Mouse (Mus musculus) CH12.LX (cell line): Measurements from ENCODE around the gene Sergef. TPM values are rescaled to one million over a fixed set of nuclear protein-coding genes. Genes with fewer than 3 reads are reported as not detected.

Experiments used
- DNase-seq: peaks from one replicate; pipeline ENCODE4 v3.0.0-alpha.2; 2013; ENCODE audit errors: extremely low read depth
- H3K27ac ChIP-seq: 2 replicates; pipeline ENCODE4 v1.5.1; 2012; ENCODE audit warnings: low read depth, mild to moderate bottlenecking, control low read depth, moderate library complexity; ENCODE audit not compliant: insufficient read depth
- H3K27me3 ChIP-seq: replicated peaks from 2 replicates; pipeline ENCODE3; 2012; ENCODE audit warnings: inconsistent platforms
- H3K36me3 ChIP-seq, 2 experiments: replicated peaks in 1 of 2; 2 replicates each; pipeline versions ENCODE3 to v1.6.1; 2012; ENCODE audit warnings: inconsistent platforms in 1 of 2, low read length in 1 of 2, mild to moderate bottlenecking in 1 of 2, mixed read lengths in 1 of 2, moderate library complexity in 1 of 2; ENCODE audit not compliant: control insufficient read depth in 1 of 2, insufficient read depth in 1 of 2
- H3K4me1 ChIP-seq, 2 experiments: 2 replicates each; pipeline ENCODE4 v1.6.1; 2012; ENCODE audit warnings: inconsistent platforms in 1 of 2, moderate library complexity in 1 of 2; ENCODE audit not compliant: insufficient read depth in 2 of 2, control insufficient read depth in 1 of 2
- H3K4me2 ChIP-seq: 2 replicates; pipeline ENCODE4 v1.6.1; 2012; ENCODE audit warnings: low read depth, mild to moderate bottlenecking, control low read depth; ENCODE audit not compliant: poor library complexity, insufficient read depth, severe bottlenecking
- H3K4me3 ChIP-seq, 3 experiments: fragments of 150-350 bp in 1 of 3; sonication (generic) in 1 of 3; replicated peaks in 1 of 3; 2 replicates each; pipeline versions ENCODE3 to v1.5.1; 2011 to 2012; ENCODE audit warnings: low read depth in 2 of 3, low read length in 2 of 3, mild to moderate bottlenecking in 2 of 3, moderate library complexity in 2 of 3, control low read depth in 1 of 3, improper control_type of control experiment in 1 of 3, inconsistent platforms in 1 of 3, mixed read lengths in 1 of 3; ENCODE audit not compliant: poor library complexity in 1 of 3
- H3K79me2 ChIP-seq: replicated peaks from 2 replicates; pipeline ENCODE4 v1.6.1; 2012; ENCODE audit warnings: mild to moderate bottlenecking, moderate library complexity; ENCODE audit not compliant: control insufficient read depth, poor library complexity, insufficient read depth, severe bottlenecking; ENCODE audit errors: extremely low read depth
- H3K9ac ChIP-seq: 2 replicates; pipeline ENCODE4 v1.6.1; 2012; ENCODE audit warnings: low read depth, mild to moderate bottlenecking, control low read depth, moderate library complexity; ENCODE audit not compliant: insufficient read depth
- H3K9me3 ChIP-seq: replicated peaks from 2 replicates; pipeline ENCODE3; 2012; ENCODE audit warnings: low read length, inconsistent platforms, mixed read lengths
- BHLHE40 ChIP-seq: IDR thresholded peaks from 2 replicates; pipeline ENCODE4 v1.6.1; 2011; ENCODE audit warnings: mild to moderate bottlenecking, low read depth, low read length, improper control_type of control experiment
- CHD1 ChIP-seq: IDR thresholded peaks from 2 replicates; pipeline ENCODE4 v1.6.1; 2012; ENCODE audit warnings: low read depth, low read length, improper control_type of control experiment, inconsistent platforms
- CHD2 ChIP-seq: IDR thresholded peaks from 2 replicates; pipeline ENCODE4 v1.6.1; 2011; ENCODE audit warnings: low read length, improper control_type of control experiment
- CTCF ChIP-seq, 2 experiments: IDR thresholded peaks in 1 of 2; conservative IDR thresholded peaks in 1 of 2; 2 replicates each; pipeline ENCODE4 v1.5.1; 2011 to 2012; ENCODE audit warnings: low read depth in 2 of 2, low read length in 2 of 2, improper control_type of control experiment in 1 of 2, inconsistent platforms in 1 of 2, mild to moderate bottlenecking in 1 of 2, moderate library complexity in 1 of 2
- E2F4 ChIP-seq: IDR thresholded peaks from 2 replicates; pipeline ENCODE4 v1.6.1; 2011; ENCODE audit warnings: low read depth, low read length, improper control_type of control experiment; ENCODE audit not compliant: insufficient replicate concordance
- ELF1 ChIP-seq: IDR thresholded peaks from 2 replicates; pipeline ENCODE4 v1.6.1; 2014; ENCODE audit warnings: low read depth, mild to moderate bottlenecking, inconsistent platforms, low read length, improper control_type of control experiment
- EP300 ChIP-seq: IDR thresholded peaks from 2 replicates; pipeline ENCODE4 v1.6.1; 2011; ENCODE audit warnings: low read length, improper control_type of control experiment
- HCFC1 ChIP-seq: IDR thresholded peaks from 2 replicates; pipeline ENCODE4 v1.6.1; 2012; ENCODE audit warnings: low read depth, mild to moderate bottlenecking, inconsistent platforms, low read length, improper control_type of control experiment
- IRF4 ChIP-seq: IDR thresholded peaks from 2 replicates; pipeline ENCODE4 v1.6.1; 2014; ENCODE audit warnings: low read depth, mild to moderate bottlenecking, inconsistent platforms, low read length, improper control_type of control experiment
- JUN ChIP-seq: IDR thresholded peaks from 2 replicates; pipeline ENCODE4 v1.6.1; 2011; ENCODE audit warnings: low read depth, mild to moderate bottlenecking, low read length, improper control_type of control experiment, moderate library complexity; ENCODE audit not compliant: insufficient read depth
- KAT2A ChIP-seq: IDR thresholded peaks from 2 replicates; pipeline ENCODE4 v1.6.1; 2012; ENCODE audit warnings: low read length, improper control_type of control experiment, inconsistent platforms; ENCODE audit not compliant: insufficient replicate concordance
- MAFK ChIP-seq: IDR thresholded peaks from 2 replicates; pipeline ENCODE4 v1.6.1; 2011; ENCODE audit warnings: low read length, improper control_type of control experiment; ENCODE audit not compliant: insufficient replicate concordance
- MXI1 ChIP-seq: IDR thresholded peaks from 2 replicates; pipeline ENCODE4 v1.6.1; 2011; ENCODE audit warnings: mild to moderate bottlenecking, low read depth, low read length, improper control_type of control experiment
- MYC ChIP-seq: IDR thresholded peaks from 2 replicates; pipeline ENCODE4 v1.6.1; 2011; ENCODE audit warnings: low read depth, mild to moderate bottlenecking, improper control_type of control experiment, low read length
- NELFE ChIP-seq: IDR thresholded peaks from 2 replicates; pipeline ENCODE4 v1.6.1; 2011; ENCODE audit warnings: low read depth, low read length, improper control_type of control experiment
- PAX5 ChIP-seq: IDR thresholded peaks from 2 replicates; pipeline ENCODE4 v1.6.1; 2012; ENCODE audit warnings: low read length, inconsistent platforms, mixed read lengths
- RAD21 ChIP-seq: IDR thresholded peaks from 2 replicates; pipeline ENCODE4 v1.6.1; 2011; ENCODE audit warnings: low read depth, mild to moderate bottlenecking, low read length, improper control_type of control experiment, moderate library complexity
- TBP ChIP-seq: conservative IDR thresholded peaks from 2 replicates; pipeline ENCODE4 v1.6.1; 2011; ENCODE audit warnings: low read depth, low read length, improper control_type of control experiment
- USF2 ChIP-seq: conservative IDR thresholded peaks from 2 replicates; pipeline ENCODE4 v1.6.1; 2011; ENCODE audit warnings: low read depth, low read length, improper control_type of control experiment
- ZKSCAN1 ChIP-seq: IDR thresholded peaks from 2 replicates; pipeline ENCODE4 v1.6.1; 2012; ENCODE audit warnings: low read depth, inconsistent platforms, low read length, improper control_type of control experiment, borderline replicate concordance
- ZMIZ1 ChIP-seq: IDR thresholded peaks from 2 replicates; pipeline ENCODE4 v1.6.1; 2012; ENCODE audit warnings: low read depth, mild to moderate bottlenecking, inconsistent platforms, low read length, improper control_type of control experiment
- ZNF384 ChIP-seq: IDR thresholded peaks from 2 replicates; pipeline ENCODE4 v1.6.1; 2012; ENCODE audit warnings: low read depth, low read length, improper control_type of control experiment, inconsistent platforms
- dilution Hi-C: fragments of 300-500 bp; cut with MboI; formaldehyde crosslinking; loops from 2 replicates; pipeline ENCODE4 v1.14.3; 2020; ENCODE audit warnings: low sequenced_read_pairs; ENCODE audit not compliant: extremely low pct_unique_long_range_greater_than_20kb, extremely low pct_ligation_motif_present
- in situ Hi-C: fragments of 300-500 bp; cut with MboI; formaldehyde crosslinking; loops from 3 replicates; pipeline ENCODE4 v1.14.3; 2019; ENCODE audit warnings: low sequenced_read_pairs, low pct_ligation_motif_present, low pct_unique_long_range_greater_than_20kb, mixed read lengths
- polyA plus RNA-seq: library from polyadenylated mRNA; unstranded; fragments of >175 nt; gene quantifications from 2 replicates; pipeline ENCODE4 v1.2.1, GENCODE M21; 2012; ENCODE audit warnings: low read depth; ENCODE audit not compliant: insufficient read length
- total RNA-seq, 2 experiments: library from RNA; depleted of rRNA; stranded (reverse); fragments of 300-350 nt in 1 of 2; fragments of >200 nt in 1 of 2; gene quantifications; 2 replicates each; pipeline ENCODE4 v1.2.3; 2012 to 2014

Gene Sergef
- total and polyA plus RNA-seq, 3 experiments = 13.0 to 18.0 (median 14.1) TPM

DNA sequence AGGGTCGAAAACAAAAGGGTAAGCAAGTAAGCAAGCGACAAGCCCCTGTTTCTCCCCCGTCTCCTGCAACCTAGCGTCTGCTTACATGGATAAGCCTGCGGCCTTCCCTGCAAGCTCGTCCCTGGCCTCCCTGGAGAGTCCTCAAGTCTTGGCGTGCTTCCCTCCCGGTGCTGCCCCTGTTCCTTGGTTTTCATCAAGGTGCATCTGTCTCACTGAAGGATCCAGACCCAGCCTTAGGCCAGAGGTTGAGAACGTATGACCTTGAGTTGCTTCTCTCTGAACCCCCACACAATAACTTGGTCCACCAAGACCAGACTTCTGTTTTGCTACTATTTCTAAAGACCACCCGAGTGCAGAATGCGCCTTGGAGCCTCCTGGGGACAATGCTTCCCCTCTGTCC, 82.2 kb downstream of the Sergef start:
- DNase-seq = no peak
- no peak for TF ChIP-seq MAFK
- TF ChIP-seq EP300 = no peak
- TF ChIP-seq ELF1 = no peak
- TF ChIP-seq JUN = no peak
- TF ChIP-seq ZNF384 = no peak
- TF ChIP-seq NELFE = no peak
- TF ChIP-seq KAT2A = no peak
- TF ChIP-seq IRF4 = no peak
- TF ChIP-seq TBP = no peak
- no peak for TF ChIP-seq BHLHE40
- TF ChIP-seq E2F4 = no peak
- TF ChIP-seq CHD2 = no peak
- TF ChIP-seq ZKSCAN1 = no peak
- TF ChIP-seq CTCF (conservative IDR thresholded peaks at IDR 0.05 in 1 of 2, IDR thresholded peaks at IDR 0.05 in 1 of 2; ENCODE audit: low read depth in 2 of 2, low read length in 2 of 2) = no peak
- no peak for TF ChIP-seq HCFC1
- no peak for TF ChIP-seq USF2
- TF ChIP-seq MXI1 = no peak
- no peak for TF ChIP-seq ZMIZ1
- no peak for TF ChIP-seq CHD1
- TF ChIP-seq PAX5 = no peak
- TF ChIP-seq, all 38 proteins: peak for 0
- Histone ChIP-seq H3K9ac (no peak overlapping the region), H3K4me3 (no peak overlapping the region), H3K4me1 (peaks cover 9 to 80% of the 10 kb centered on the region in 2 experiments), H3K9me3 (no peaks in the 10 kb centered on the region), H3K79me2 (no peaks in the 10 kb centered on the region), H3K27ac (no peak overlapping the region), H3K4me2 (no peak overlapping the region), H3K27me3 (no peaks in the 10 kb centered on the region), H3K36me3 (peaks cover 0 to 31% of the 10 kb centered on the region in 2 experiments)
- dilution Hi-C loops (no loop called here), in situ Hi-C loops (no loop called here)

DNA sequence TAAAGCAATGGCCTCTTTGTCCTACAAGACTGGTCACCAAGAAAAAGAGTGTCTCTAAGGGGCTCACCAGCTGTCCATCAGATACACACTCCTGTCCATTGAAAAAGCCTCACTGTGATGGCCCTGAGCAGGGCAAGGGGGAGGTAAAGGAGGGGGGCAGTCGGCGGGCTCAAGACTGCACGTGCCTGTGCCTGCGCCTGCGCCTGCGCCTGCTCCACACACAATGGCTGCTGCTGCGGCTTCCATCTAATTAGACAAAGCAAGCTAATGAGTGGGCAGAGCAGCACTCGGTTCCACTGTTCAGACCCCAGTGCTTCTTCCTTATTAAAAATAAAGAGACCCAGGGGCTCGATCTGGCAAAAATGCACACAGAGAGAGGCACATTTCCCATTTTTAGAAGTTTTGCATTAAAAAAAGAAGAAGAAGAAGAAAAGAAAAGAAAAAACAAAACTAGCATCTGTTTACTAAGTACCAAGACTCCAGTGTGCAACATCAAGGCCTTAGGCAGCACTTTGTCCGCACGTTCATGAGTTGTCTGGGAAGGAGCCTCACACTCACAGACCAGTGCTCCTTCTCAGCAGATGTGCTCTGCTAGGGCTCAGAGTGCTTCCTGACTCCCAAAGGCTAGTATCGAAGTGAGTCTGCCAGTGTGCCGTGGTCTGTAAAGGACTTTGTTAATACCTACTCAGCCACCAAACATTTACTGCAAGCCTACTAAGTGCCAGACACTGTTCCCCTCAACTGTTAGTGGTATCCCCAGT, 83.1 kb downstream of the Sergef start:
- in situ Hi-C loops (no loop called here), dilution Hi-C loops (no loop called here)
- TF ChIP-seq E2F4 (no peak), ZKSCAN1 (no peak), MYC (no peak), RAD21 (no peak)
- Histone ChIP-seq H3K79me2 (no peaks in the 10 kb centered on the region), H3K9ac (no peak overlapping the region), H3K36me3 (peaks cover 0 to 37% of the 10 kb centered on the region in 2 experiments), H3K9me3 (no peaks in the 10 kb centered on the region), H3K4me2 (no peak overlapping the region), H3K4me1 (peaks cover 9 to 87% of the 10 kb centered on the region in 2 experiments), H3K4me3 (no peak overlapping the region), H3K27me3 (no peaks in the 10 kb centered on the region), H3K27ac (no peak overlapping the region)
- DNase-seq = no peak
